Mouse (Mus musculus) layer of hippocampus, postnatal 10 days (tissue): ENCODE results near the gene Isyna1. TPM values are rescaled to one million over a fixed set of nuclear protein-coding genes. Genes with fewer than 3 reads are reported as not detected.
A peak's percentile ranks its signal among the peaks of the same experiment; 100 is the strongest.

Experiments used
- DNase-seq, 2 experiments: peaks; one replicate each; pipeline ENCODE4 v3.0.0; 2021; ENCODE audit warnings: low spot score in 2 of 2
- total RNA-seq, 2 experiments: library from RNA; stranded (reverse); gene quantifications; 2 replicates each; pipeline ENCODE4 v1.2.3; 2021

Gene Isyna1
- total RNA-seq, 2 experiments from 2014 or later = 56.5 to 57.8 TPM

- peak; percentile 80 to 87 for DNase-seq
Observed at GRCm38 (mm10) chr8:70601271-70601649, 7.1 kb downstream of the Isyna1 start.

GRCm38 (mm10) chr8:70602139-70602811, 8.1 kb downstream of the Isyna1 start:
- DNase-seq = no peak

GRCm38 (mm10) chr8:70604558-70604957, 10.4 kb downstream of the Isyna1 start:
- DNase-seq = no peak

GRCm38 (mm10) chr8:70605871-70606779, 12.0 kb downstream of the Isyna1 start:
- DNase-seq = no peak

- DNase-seq = no peak
Observed at GRCm38 (mm10) chr8:70606780-70607602, 12.8 kb downstream of the Isyna1 start.

- DNase-seq = peak; percentile 38 to 41
Observed at GRCm38 (mm10) chr8:70607603-70607897, 13.4 kb downstream of the Isyna1 start.

GRCm38 (mm10) chr8:70607898-70608748, 13.9 kb downstream of the Isyna1 start:
- peak; percentile 66 to 73 for DNase-seq

GRCm38 (mm10) chr8:70608749-70609367, 14.7 kb downstream of the Isyna1 start, which contains the start of gene Ssbp4:
Gene Ssbp4 (minus strand): TSS chr8:70608872.
- no peak for DNase-seq

- peak; percentile 69 to 78 for DNase-seq
Observed at GRCm38 (mm10) chr8:70609368-70609848, 15.2 kb downstream of the Isyna1 start.

GRCm38 (mm10) chr8:70609849-70610795, 15.9 kb downstream of the Isyna1 start:
- DNase-seq = peak; percentile 73 to 76

- peak; percentile 90 to 91 for DNase-seq
Observed at GRCm38 (mm10) chr8:70610796-70611771, 16.9 kb downstream of the Isyna1 start.

GRCm38 (mm10) chr8:70611849-70612248, 17.7 kb downstream of the Isyna1 start:
- peak; percentile 93 to 95 for DNase-seq

- no peak for DNase-seq
Observed at GRCm38 (mm10) chr8:70613763-70614162, 19.6 kb downstream of the Isyna1 start.

GRCm38 (mm10) chr8:70614469-70614868, 20.3 kb downstream of the Isyna1 start:
- DNase-seq = no peak

- DNase-seq = no peak
Observed at GRCm38 (mm10) chr8:70615281-70615680, 21.1 kb downstream of the Isyna1 start.

GRCm38 (mm10) chr8:70615894-70616293, 21.7 kb downstream of the Isyna1 start, which contains the start of gene Lrrc25:
Gene Lrrc25 (plus strand): TSS chr8:70616155.
- no peak for DNase-seq

- DNase-seq = no peak
Observed at GRCm38 (mm10) chr8:70616645-70617044, 22.5 kb downstream of the Isyna1 start.

GRCm38 (mm10) chr8:70617985-70618384, 23.8 kb downstream of the Isyna1 start:
- no peak for DNase-seq
